Mouse (Mus musculus) spleen, postnatal 14 days (tissue): ENCODE measurements around the gene Pard3.

Experiments used
- DNase-seq, 2 experiments: peaks; one replicate each; pipeline ENCODE4 v3.0.0; 2021 to 2022; ENCODE audit warnings: low spot score in 2 of 2

Pard3 gene

GRCm38 (mm10) chr8:127229325-127230232 lies 165.9 kb downstream of the Pard3 start:
- DNase-seq, result no peak

GRCm38 (mm10) chr8:127230233-127230595 lies 166.5 kb downstream of the Pard3 start:
- DNase-seq, result no peak

GRCm38 (mm10) chr8:127243351-127243750 lies 179.7 kb downstream of the Pard3 start:
- no peak for DNase-seq

- DNase-seq, result no peak
Observed at GRCm38 (mm10) chr8:127243841-127244240, 180.1 kb downstream of the Pard3 start.

- DNase-seq, result no peak
Observed at GRCm38 (mm10) chr8:127250746-127251145, 187.1 kb downstream of the Pard3 start.

GRCm38 (mm10) chr8:127251476-127251875 lies 187.8 kb downstream of the Pard3 start:
- DNase-seq, result no peak

GRCm38 (mm10) chr8:127251985-127252384 lies 188.3 kb downstream of the Pard3 start:
- no peak for DNase-seq

GRCm38 (mm10) chr8:127254625-127255024 lies 190.9 kb downstream of the Pard3 start:
- DNase-seq, result no peak

GRCm38 (mm10) chr8:127257086-127257485 lies 193.4 kb downstream of the Pard3 start:
- no peak for DNase-seq

GRCm38 (mm10) chr8:127261051-127261450 lies 197.4 kb downstream of the Pard3 start:
- no peak for DNase-seq

GRCm38 (mm10) chr8:127262026-127262425 lies 198.3 kb downstream of the Pard3 start:
- no peak for DNase-seq

- no peak for DNase-seq
Observed at GRCm38 (mm10) chr8:127262436-127262835, 198.7 kb downstream of the Pard3 start.

- no peak for DNase-seq
Observed at GRCm38 (mm10) chr8:127262926-127263325, 199.2 kb downstream of the Pard3 start.

- no peak for DNase-seq
Observed at GRCm38 (mm10) chr8:127263457-127263856, 199.8 kb downstream of the Pard3 start.

- DNase-seq, result no peak
Observed at GRCm38 (mm10) chr8:127264691-127265470, 201.2 kb downstream of the Pard3 start.

- DNase-seq, result no peak
Observed at GRCm38 (mm10) chr8:127266777-127267176, 203.1 kb downstream of the Pard3 start.

GRCm38 (mm10) chr8:127268239-127269024 lies 204.7 kb downstream of the Pard3 start:
- no peak for DNase-seq

GRCm38 (mm10) chr8:127269082-127269747 lies 205.5 kb downstream of the Pard3 start:
- DNase-seq, result no peak

- DNase-seq, result no peak
Observed at GRCm38 (mm10) chr8:127271186-127271585, 207.5 kb downstream of the Pard3 start.

GRCm38 (mm10) chr8:127280299-127280974 lies 216.7 kb downstream of the Pard3 start:
- no peak for DNase-seq

GRCm38 (mm10) chr8:127281035-127281434 lies 217.3 kb downstream of the Pard3 start:
- DNase-seq, result no peak
